Mouse (Mus musculus) lung, postnatal 0 days (tissue): ENCODE results near the gene Slpi. TPM values are rescaled to one million over a fixed set of nuclear protein-coding genes. Genes with fewer than 3 reads are reported as not detected.
A peak's percentile ranks its signal among the peaks of the same experiment; 100 is the strongest.
"Not testable (repeated sequence)": the region's sequence is repeated elsewhere in the genome, so short reads cannot be mapped to it uniquely, and the experiment has no call there.

Experiments
- ATAC-seq: fragments of 200-750 bp; cut with Nextera tagmentation; 2 replicates; pipeline ENCODE4 v1.8.0; 2017; ENCODE audit warnings: moderate library complexity
- DNase-seq: peaks from one replicate; pipeline ENCODE4 v3.0.0-alpha.2; 2016; ENCODE audit warnings: low spot score
- H3K27ac ChIP-seq: fragments of 300-500 bp; sonication (generic); 2 replicates; pipeline ENCODE4 v1.5.1; 2014; ENCODE audit warnings: antibody characterized with exemption, mild to moderate bottlenecking, low read length, mixed read lengths
- H3K27me3 ChIP-seq: fragments of 300-500 bp; sonication (generic); replicated peaks from 2 replicates; pipeline ENCODE4 v1.6.1; 2014; ENCODE audit warnings: low read length, mixed read lengths; ENCODE audit not compliant: insufficient read depth
- H3K36me3 ChIP-seq: fragments of 300-500 bp; sonication (generic); 2 replicates; pipeline ENCODE4 v1.6.1; 2014; ENCODE audit warnings: low read length, mixed read lengths; ENCODE audit not compliant: insufficient read depth
- H3K4me1 ChIP-seq: fragments of 300-500 bp; sonication (generic); 2 replicates; pipeline ENCODE4 v1.6.1; 2014; ENCODE audit warnings: antibody characterized with exemption, low read depth, low read length, mixed read lengths; ENCODE audit not compliant: insufficient read depth
- H3K4me2 ChIP-seq: fragments of 300-500 bp; sonication (generic); replicated peaks from 2 replicates; pipeline ENCODE4 v1.6.1; 2014; ENCODE audit warnings: low read depth, mild to moderate bottlenecking, low read length, moderate library complexity, mixed read lengths
- H3K4me3 ChIP-seq: fragments of 300-500 bp; sonication (generic); 2 replicates; pipeline ENCODE4 v1.5.1; 2014; ENCODE audit warnings: low read depth, low read length
- H3K9ac ChIP-seq: fragments of 300-500 bp; sonication (generic); replicated peaks from 2 replicates; pipeline ENCODE4 v1.6.1; 2014; ENCODE audit warnings: low read depth, mild to moderate bottlenecking
- H3K9me3 ChIP-seq: fragments of 300-500 bp; sonication (generic); 2 replicates; pipeline ENCODE4 v1.6.1; 2016; ENCODE audit warnings: low read length, mixed read lengths
- CTCF ChIP-seq: IDR thresholded peaks from 2 replicates; pipeline ENCODE4 v1.5.1; 2016; ENCODE audit warnings: antibody characterized with exemption, mild to moderate bottlenecking
- EP300 ChIP-seq: IDR thresholded peaks from 2 replicates; pipeline ENCODE4 v1.6.1; 2016; ENCODE audit warnings: antibody characterized with exemption, mild to moderate bottlenecking, control low read depth
- WGBS: fragments of 180-500 bp; shearing (Covaris S2); extraction: QIAGEN DNeasy Blood & Tissue Kit; methylation state at CpG from one replicate; pipeline ENCODE4 v1.1.7; 2014; 5-methylcytosine and 5-hydroxymethylcytosine counted together
- polyA plus RNA-seq: library from polyadenylated mRNA; unstranded; fragments of >200 nt; fragmentation: Nextera tagmentation; extraction: Ambion mirVana; gene quantifications from 2 replicates; pipeline ENCODE4 v1.2.1, GENCODE M21; 2015

Gene Slpi
- polyA plus RNA-seq, 1 experiment from 2014 or later, result 79.5 TPM

GRCm38 (mm10) chr2:164352697-164353096, 36.2 kb downstream of the Slpi start:
- no peak for TF ChIP-seq EP300
- TF ChIP-seq CTCF, result no peak
- ATAC-seq (no peak), DNase-seq (no peak)
- WGBS, result 87% methylated on average over 3 of the region's 3 CpGs
- H3K4me3 ChIP-seq, result no peak overlapping the region
- H3K27ac ChIP-seq, result no peak overlapping the region
- no peak overlapping the region for H3K9ac ChIP-seq
- H3K4me2 ChIP-seq, result no peak overlapping the region
- H3K27me3 ChIP-seq, result no peaks in the 10 kb centered on the region
- H3K9me3 ChIP-seq, result no peaks in the 10 kb centered on the region
- no peaks in the 10 kb centered on the region for H3K4me1 ChIP-seq
- H3K36me3 ChIP-seq, result no peaks in the 10 kb centered on the region

- Histone ChIP-seq H3K9ac (no peak overlapping the region), H3K36me3 (no peaks in the 10 kb centered on the region), H3K27ac (no peak overlapping the region), H3K4me2 (no peak overlapping the region), H3K4me1 (no peaks in the 10 kb centered on the region), H3K9me3 (no peaks in the 10 kb centered on the region), H3K4me3 (no peak overlapping the region), H3K27me3 (no peaks in the 10 kb centered on the region)
- TF ChIP-seq CTCF (peak; percentile 56), EP300 (no peak)
- peak; percentile 15 for DNase-seq
- no peak for ATAC-seq
- WGBS, result 96% methylated on average over 3 of the region's 3 CpGs
These were observed 39.9 kb downstream of the Slpi start for GRCm38 (mm10) chr2:164348980-164349379.

- H3K27me3 ChIP-seq, H3K27ac ChIP-seq, H3K9me3 ChIP-seq, H3K4me2 ChIP-seq, H3K36me3 ChIP-seq, H3K9ac ChIP-seq, H3K4me3 ChIP-seq, H3K4me1 ChIP-seq, DNase-seq, ATAC-seq: not testable (repeated sequence)
- TF ChIP-seq CTCF, result 0 out of 2 replicates have a peak, but pooled peaks have one; percentile 15
These were observed 41.2 kb downstream of the Slpi start for GRCm38 (mm10) chr2:164347697-164348096.

GRCm38 (mm10) chr2:164343732-164344131, 45.2 kb downstream of the Slpi start:
- 78% methylated on average over 1 of the region's 1 CpGs for WGBS
- not testable (repeated sequence) for DNase-seq, H3K4me3 ChIP-seq, H3K4me2 ChIP-seq, ATAC-seq, H3K4me1 ChIP-seq, H3K9me3 ChIP-seq, H3K9ac ChIP-seq, H3K27ac ChIP-seq, H3K27me3 ChIP-seq, H3K36me3 ChIP-seq
- peak; percentile 14; the same call in 1 of the 2 replicates for TF ChIP-seq CTCF

GRCm38 (mm10) chr2:164332440-164332839, 56.5 kb downstream of the Slpi start, which contains the start of gene Svs5:
TSS of gene Svs5 (plus strand) at chr2:164332740.
- DNase-seq, H3K36me3 ChIP-seq, ATAC-seq, H3K9me3 ChIP-seq, H3K4me2 ChIP-seq, H3K4me3 ChIP-seq, H3K9ac ChIP-seq, H3K27me3 ChIP-seq, H3K27ac ChIP-seq, H3K4me1 ChIP-seq: not testable (repeated sequence)
- 60% methylated on average over 3 of the region's 3 CpGs for WGBS

GRCm38 (mm10) chr2:164320983-164321382, 67.9 kb downstream of the Slpi start:
- Histone ChIP-seq H3K4me3 (no peak overlapping the region), H3K36me3 (no peaks in the 10 kb centered on the region), H3K4me2 (no peak overlapping the region), H3K27ac (no peak overlapping the region), H3K27me3 (no peaks in the 10 kb centered on the region), H3K4me1 (no peaks in the 10 kb centered on the region), H3K9me3 (no peaks in the 10 kb centered on the region), H3K9ac (no peak overlapping the region)
- no peak for DNase-seq
- WGBS, result 72% methylated on average over 6 of the region's 6 CpGs
- ATAC-seq, result no peak
- TF ChIP-seq CTCF (no peak), EP300 (no peak)

GRCm38 (mm10) chr2:164316451-164316850, 72.4 kb downstream of the Slpi start, which contains the start of gene Svs6:
TSS of gene Svs6 (plus strand) at chr2:164316751.
- not testable (repeated sequence) for H3K4me3 ChIP-seq, H3K27ac ChIP-seq, ATAC-seq, H3K36me3 ChIP-seq, H3K4me2 ChIP-seq, H3K27me3 ChIP-seq, DNase-seq, H3K9ac ChIP-seq, H3K9me3 ChIP-seq, H3K4me1 ChIP-seq
- WGBS, result 58% methylated on average over 1 of the region's 1 CpGs

GRCm38 (mm10) chr2:164315460-164315859, 73.4 kb downstream of the Slpi start:
- H3K9ac ChIP-seq, H3K27ac ChIP-seq, H3K9me3 ChIP-seq, H3K4me2 ChIP-seq, H3K36me3 ChIP-seq, ATAC-seq, H3K4me1 ChIP-seq, DNase-seq, H3K27me3 ChIP-seq, H3K4me3 ChIP-seq: not testable (repeated sequence)
